Mouse (Mus musculus) cerebellum, adult 2 months (tissue): ENCODE results near the gene Mnt. TPM values are rescaled to one million over a fixed set of nuclear protein-coding genes. Genes with fewer than 3 reads are reported as not detected.

ENCODE experiments used
- DNase-seq, 2 experiments: peaks; one replicate each; pipeline ENCODE4 v3.0.0; 2021
- H3K27ac ChIP-seq: fragments of 200-500 bp; 2 replicates; pipeline ENCODE4 v1.5.1; 2012; ENCODE audit warnings: low read length, control low read depth, inconsistent platforms; ENCODE audit not compliant: insufficient read depth
- H3K27me3 ChIP-seq: fragments of 200-500 bp; 2 replicates; pipeline ENCODE4 v1.6.1; 2012; ENCODE audit warnings: inconsistent platforms, mild to moderate bottlenecking, low read length, moderate library complexity; ENCODE audit not compliant: control insufficient read depth, insufficient read depth
- H3K4me1 ChIP-seq: fragments of 200-500 bp; 2 replicates; pipeline ENCODE4 v1.6.1; 2011; ENCODE audit warnings: low read length; ENCODE audit not compliant: control insufficient read depth, insufficient read depth
- H3K4me3 ChIP-seq: fragments of 200-500 bp; replicated peaks from 2 replicates; pipeline ENCODE3; 2011; ENCODE audit warnings: mild to moderate bottlenecking, low read depth, low read length, control low read depth; ENCODE audit not compliant: insufficient read depth
- CTCF ChIP-seq: fragments of 200-500 bp; IDR thresholded peaks from 2 replicates; pipeline ENCODE4 v1.5.1; 2011; ENCODE audit warnings: low read depth, mild to moderate bottlenecking, control low read depth, low read length, moderate library complexity, borderline replicate concordance; ENCODE audit not compliant: insufficient read depth
- POLR2A ChIP-seq: fragments of 200-500 bp; IDR thresholded peaks from 2 replicates; pipeline ENCODE4 v1.6.1; 2011; ENCODE audit warnings: low read length, control low read depth, borderline replicate concordance; ENCODE audit not compliant: insufficient read depth
- WGBS: fragments of 180-500 bp; shearing (Covaris S2); methylation state at CpG from one replicate; pipeline ENCODE4 v1.1.7; 2018; 5-methylcytosine and 5-hydroxymethylcytosine counted together
- polyA plus RNA-seq: library from polyadenylated mRNA; depleted of rRNA; stranded (reverse); fragments of >200 nt; gene quantifications from 2 replicates; pipeline ENCODE4 v1.2.3, GENCODE M21; 2012

The Mnt gene
- polyA plus RNA-seq, 1 experiment, result 18.0 TPM

DNA sequence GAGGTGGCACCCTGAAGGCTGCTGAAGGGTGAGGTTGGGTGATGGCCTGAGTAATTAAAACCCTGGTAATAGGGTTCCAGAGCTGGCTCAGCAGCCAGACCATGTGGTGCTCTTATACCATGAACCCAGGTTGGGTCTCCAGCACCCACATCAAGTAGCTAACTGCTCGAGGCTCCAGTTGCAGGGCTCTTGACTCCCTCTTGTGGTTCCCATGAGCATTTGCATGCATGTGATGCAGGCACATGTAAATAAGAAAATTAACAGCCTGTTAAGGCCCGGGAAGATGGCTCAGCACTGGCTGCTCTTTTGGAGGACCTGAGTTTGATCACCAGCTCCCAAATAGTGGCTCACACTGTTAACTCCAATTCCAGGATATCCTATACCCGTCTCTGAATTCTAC lies 15.1 kb downstream of the Mnt start:
- peaks cover 40% of the 10 kb centered on the region for H3K4me1 ChIP-seq
- H3K27me3 ChIP-seq, result no peaks in the 10 kb centered on the region
- TF ChIP-seq POLR2A (no peak), CTCF (peak; percentile 28; the same call in 1 of the 2 replicates)
- 72% methylated on average over 3 of the region's 3 CpGs for WGBS
- H3K4me3 ChIP-seq, result no peak overlapping the region
- no peak overlapping the region for H3K27ac ChIP-seq
- no peak for DNase-seq

- 10% methylated on average over 13 of the region's 13 CpGs for WGBS
- DNase-seq, result peak; percentile 78 to 87
- no peak overlapping the region for H3K4me3 ChIP-seq
- peak; percentile 88 for TF ChIP-seq CTCF
- TF ChIP-seq POLR2A, result no peak
- H3K27ac ChIP-seq, result no peak overlapping the region
- no peaks in the 10 kb centered on the region for H3K27me3 ChIP-seq
- H3K4me1 ChIP-seq, result peaks cover 20% of the 10 kb centered on the region
Observed at GRCm38 (mm10) chr11:74847919-74848521, 17.3 kb downstream of the Mnt start.

DNA sequence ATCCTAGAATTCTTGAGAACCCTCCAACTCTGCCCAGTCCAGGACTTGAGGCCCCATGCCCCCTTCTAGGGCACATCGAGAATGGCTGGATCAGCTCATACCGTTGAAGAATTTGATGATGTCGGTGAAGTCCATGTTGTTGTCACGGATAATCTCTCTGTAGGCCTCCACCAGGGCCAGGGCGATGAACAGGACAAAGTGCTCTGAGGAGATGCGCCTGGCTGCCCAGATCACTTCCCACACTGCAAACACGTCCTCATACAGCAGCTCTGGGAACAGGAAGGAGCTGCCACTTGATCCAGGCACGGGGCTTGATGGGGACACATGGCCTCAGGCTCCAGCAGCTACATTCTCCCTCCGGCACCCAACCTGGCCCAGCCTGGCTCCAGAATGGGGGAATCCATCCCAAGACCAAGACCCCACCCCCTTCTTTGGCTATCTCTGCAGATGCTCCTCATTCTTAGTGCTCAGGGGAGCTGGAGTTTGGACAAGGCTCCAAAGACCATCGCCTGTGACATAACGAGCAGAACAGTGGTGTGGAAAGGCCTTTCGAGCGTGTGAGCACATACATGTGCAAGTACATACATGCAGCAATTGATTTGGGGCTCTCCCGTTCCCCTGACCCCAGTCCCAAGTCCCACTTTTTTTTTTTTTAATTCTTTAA lies 20.4 kb downstream of the Mnt start:
- no peak for DNase-seq
- 0 out of 2 replicates have a peak, but pooled peaks cover 10% of the 10 kb centered on the region for H3K4me1 ChIP-seq
- no peak overlapping the region for H3K27ac ChIP-seq
- no peaks in the 10 kb centered on the region for H3K27me3 ChIP-seq
- 77% methylated on average over 14 of the region's 14 CpGs for WGBS
- TF ChIP-seq POLR2A (no peak), CTCF (no peak)
- H3K4me3 ChIP-seq, result no peak overlapping the region

GRCm38 (mm10) chr11:74857756-74858155 lies 27.0 kb downstream of the Mnt start:
- DNase-seq, result no peak
- WGBS, result 86% methylated on average over 9 of the region's 9 CpGs
- no peaks in the 10 kb centered on the region for H3K27me3 ChIP-seq
- 0 out of 2 replicates have a peak, but pooled peaks cover 5% of the 10 kb centered on the region for H3K4me1 ChIP-seq
- no peak overlapping the region for H3K4me3 ChIP-seq
- no peak for TF ChIP-seq CTCF
- no peak for TF ChIP-seq POLR2A
- H3K27ac ChIP-seq, result no peak overlapping the region

GRCm38 (mm10) chr11:74862129-74862528 lies 31.4 kb downstream of the Mnt start:
- Histone ChIP-seq H3K4me3 (no peak overlapping the region), H3K27me3 (no peaks in the 10 kb centered on the region), H3K4me1 (peaks cover 17% of the 10 kb centered on the region), H3K27ac (no peak overlapping the region)
- 78% methylated on average over 5 of the region's 5 CpGs for WGBS
- TF ChIP-seq POLR2A, result no peak
- TF ChIP-seq CTCF, result no peak
- no peak for DNase-seq

GRCm38 (mm10) chr11:74863471-74863870 lies 32.8 kb downstream of the Mnt start:
- Histone ChIP-seq H3K27me3 (no peaks in the 10 kb centered on the region), H3K4me3 (no peak overlapping the region), H3K27ac (no peak overlapping the region), H3K4me1 (peaks cover 27% of the 10 kb centered on the region)
- peak in 1 of 2 experiments; percentile 48 for DNase-seq
- TF ChIP-seq CTCF (peak; percentile 62), POLR2A (no peak)
- 44% methylated on average over 11 of the region's 11 CpGs for whole genome bisulfite sequencing

DNA sequence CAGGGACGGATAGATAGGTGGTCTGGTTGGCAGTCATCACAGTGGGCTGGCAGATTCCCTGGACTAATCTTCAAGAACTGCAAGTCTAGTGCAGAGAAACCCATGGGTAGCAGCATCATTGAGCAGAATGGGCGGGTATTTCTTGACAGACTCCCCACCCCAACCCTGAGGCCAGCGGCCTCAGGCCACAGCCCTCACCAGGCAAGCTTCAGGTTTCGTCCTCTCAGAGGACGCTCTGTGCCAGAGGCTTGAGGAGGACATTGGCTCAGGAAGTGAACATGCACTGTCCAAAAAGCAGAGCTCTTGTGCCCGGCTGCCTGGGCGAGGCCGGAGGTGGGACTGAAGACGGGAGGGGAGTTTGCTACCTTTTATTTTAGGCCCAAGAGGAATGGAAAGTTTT lies 33.7 kb downstream of the Mnt start:
- 84% methylated on average over 9 of the region's 9 CpGs for WGBS
- TF ChIP-seq CTCF (no peak), POLR2A (no peak)
- no peak for DNase-seq
- Histone ChIP-seq H3K4me1 (peaks cover 27% of the 10 kb centered on the region), H3K4me3 (no peak overlapping the region), H3K27me3 (no peaks in the 10 kb centered on the region), H3K27ac (no peak overlapping the region)

GRCm38 (mm10) chr11:74865252-74865651 lies 34.5 kb downstream of the Mnt start:
- no peak for DNase-seq
- Histone ChIP-seq H3K27ac (no peak overlapping the region), H3K4me3 (no peak overlapping the region), H3K27me3 (no peaks in the 10 kb centered on the region), H3K4me1 (peaks cover 27% of the 10 kb centered on the region)
- TF ChIP-seq POLR2A (no peak), CTCF (no peak)
- 33% methylated on average over 9 of the region's 9 CpGs for WGBS

- H3K27ac ChIP-seq, result peak overlapping the region; percentile 22; the same call in 1 of the 2 replicates
- H3K4me3 ChIP-seq, result no peak overlapping the region
- no peaks in the 10 kb centered on the region for H3K27me3 ChIP-seq
- TF ChIP-seq POLR2A, result no peak
- TF ChIP-seq CTCF, result no peak
- WGBS, result 5% methylated on average over 4 of the region's 4 CpGs
- peak; percentile 90 to 95 for DNase-seq
- peaks cover 32% of the 10 kb centered on the region for H3K4me1 ChIP-seq
Observed at GRCm38 (mm10) chr11:74866640-74867039, 35.9 kb downstream of the Mnt start.
